Mouse (Mus musculus): ENCODE results near the gene Cttnbp2nl. TPM values are rescaled to one million over a fixed set of nuclear protein-coding genes. Genes with fewer than 3 reads are reported as not detected.

The Cttnbp2nl gene
- total and polyA plus RNA-seq, 3 experiments: 0.02 to 0.11 TPM; not detected in 1

DNA sequence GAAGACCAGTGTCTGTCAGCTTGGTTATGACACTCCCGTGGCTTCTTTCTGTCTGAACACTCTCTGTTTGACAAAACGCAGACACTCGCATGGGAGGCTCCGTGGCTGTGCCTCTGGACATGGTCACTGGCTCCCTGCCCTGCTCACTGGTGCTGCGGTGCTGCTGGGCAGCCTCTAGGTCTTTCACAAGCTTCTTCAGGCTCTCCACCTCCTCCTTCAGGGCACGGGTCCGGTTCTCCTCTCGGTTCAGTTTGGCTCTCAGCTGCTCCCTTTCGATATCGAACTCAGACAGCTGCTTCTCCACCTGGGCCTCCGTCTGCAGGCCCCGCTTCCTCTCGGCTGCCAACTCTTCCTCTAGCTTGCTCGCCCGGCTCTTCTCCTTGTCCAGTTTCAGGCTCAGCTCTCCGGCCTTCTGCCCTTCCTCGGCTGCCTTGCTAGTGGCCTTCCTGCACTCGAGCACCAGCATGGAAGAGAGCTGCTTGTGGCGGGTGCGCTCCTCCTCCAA lies 47.3 kb downstream of the Cttnbp2nl start:
- peaks cover 11% of the 10 kb centered on the region for H3K27me3 ChIP-seq (ENCODE audit: insufficient read depth, low read length)
- H3K36me3 ChIP-seq (replicated peaks): no peaks in the 10 kb centered on the region
- ATAC-seq (ENCODE audit: extremely low read depth, insufficient number of reproducible peaks, low FRiP score, poor library complexity, severe bottlenecking) (no peak), DNase-seq (ENCODE audit: low spot score) (no peak)
- H3K9me3 ChIP-seq (replicated peaks): no peaks in the 10 kb centered on the region
- no peak overlapping the region for H3K4me3 ChIP-seq (ENCODE audit: low read depth, low read length)
- no peak for TF ChIP-seq CTCF (IDR thresholded peaks at IDR 0.05; ENCODE audit: low read depth, low read length)
- no peak for TF ChIP-seq GATA1 (IDR thresholded peaks at IDR 0.05; ENCODE audit: borderline replicate concordance, low read length)
- no peak for TF ChIP-seq TAL1 (conservative IDR thresholded peaks at IDR 0.05; ENCODE audit: low read depth, low read length)
- TF ChIP-seq POLR2AphosphoS5 (IDR thresholded peaks at IDR 0.05; ENCODE audit: insufficient replicate concordance, low read depth, low read length): no peak
- TF ChIP-seq GATA2 (IDR thresholded peaks at IDR 0.05; ENCODE audit: borderline replicate concordance, low read depth, low read length): no peak
- no peaks in the 10 kb centered on the region for H3K4me1 ChIP-seq (ENCODE audit: insufficient read depth, low read depth, low read length)

- no peak for TF ChIP-seq CTCF (IDR thresholded peaks at IDR 0.05; ENCODE audit: low read depth, low read length)
- H3K4me3 ChIP-seq (ENCODE audit: low read depth, low read length): no peak overlapping the region
- H3K4me1 ChIP-seq (ENCODE audit: insufficient read depth, low read depth, low read length): no peaks in the 10 kb centered on the region
- DNase-seq (ENCODE audit: low spot score) (no peak), ATAC-seq (ENCODE audit: extremely low read depth, insufficient number of reproducible peaks, low FRiP score, poor library complexity, severe bottlenecking) (no peak)
- peaks cover 11% of the 10 kb centered on the region for H3K27me3 ChIP-seq (ENCODE audit: insufficient read depth, low read length)
- H3K36me3 ChIP-seq (replicated peaks): no peaks in the 10 kb centered on the region
- H3K9me3 ChIP-seq (replicated peaks): no peaks in the 10 kb centered on the region
These were observed 47.9 kb downstream of the Cttnbp2nl start for GRCm38 (mm10) chr3:105005011-105005410.

GRCm38 (mm10) chr3:105003960-105004463 lies 48.9 kb downstream of the Cttnbp2nl start:
- Histone ChIP-seq H3K27me3 (ENCODE audit: insufficient read depth, low read length) (peaks cover 14% of the 10 kb centered on the region), H3K9me3 (replicated peaks) (no peaks in the 10 kb centered on the region), H3K4me1 (ENCODE audit: insufficient read depth, low read depth, low read length) (no peaks in the 10 kb centered on the region), H3K36me3 (replicated peaks) (no peaks in the 10 kb centered on the region), H3K4me3 (ENCODE audit: low read depth, low read length) (no peak overlapping the region)
- ATAC-seq (ENCODE audit: extremely low read depth, insufficient number of reproducible peaks, low FRiP score, poor library complexity, severe bottlenecking): no peak
- TF ChIP-seq CTCF (IDR thresholded peaks at IDR 0.05; ENCODE audit: low read depth, low read length): no peak
- no peak for DNase-seq (ENCODE audit: low spot score)

DNA sequence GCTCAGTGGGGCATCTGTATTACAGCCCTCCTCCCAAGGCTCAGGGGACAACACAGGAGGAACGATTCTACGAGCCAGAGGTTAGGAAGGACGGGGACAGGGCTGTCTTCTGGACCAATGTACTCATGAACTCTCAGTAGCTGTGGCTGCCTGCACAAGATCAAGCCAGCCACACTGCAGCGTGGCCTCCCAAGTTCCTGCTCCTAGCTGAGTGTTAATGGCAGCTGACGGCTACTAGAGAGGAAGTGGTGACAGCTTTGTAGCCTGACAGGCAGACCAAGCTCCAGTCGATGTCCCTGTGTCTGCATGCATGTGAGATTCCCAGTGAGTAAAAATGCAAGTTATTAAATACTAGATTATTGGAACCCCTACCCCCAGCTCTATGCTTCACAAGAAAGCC lies 51.6 kb downstream of the Cttnbp2nl start:
- H3K36me3 ChIP-seq (replicated peaks): no peaks in the 10 kb centered on the region
- no peak for DNase-seq (ENCODE audit: low spot score)
- TF ChIP-seq GATA2 (IDR thresholded peaks at IDR 0.05; ENCODE audit: borderline replicate concordance, low read depth, low read length): no peak
- TF ChIP-seq CTCF (IDR thresholded peaks at IDR 0.05; ENCODE audit: low read depth, low read length): no peak
- no peak for TF ChIP-seq GATA1 (IDR thresholded peaks at IDR 0.05; ENCODE audit: borderline replicate concordance, low read length)
- no peak for TF ChIP-seq TAL1 (conservative IDR thresholded peaks at IDR 0.05; ENCODE audit: low read depth, low read length)
- no peak for TF ChIP-seq POLR2AphosphoS5 (IDR thresholded peaks at IDR 0.05; ENCODE audit: insufficient replicate concordance, low read depth, low read length)
- H3K4me1 ChIP-seq (ENCODE audit: insufficient read depth, low read depth, low read length): no peaks in the 10 kb centered on the region
- H3K4me3 ChIP-seq (ENCODE audit: low read depth, low read length): no peak overlapping the region
- H3K9me3 ChIP-seq (replicated peaks): no peaks in the 10 kb centered on the region
- peaks cover 14% of the 10 kb centered on the region for H3K27me3 ChIP-seq (ENCODE audit: insufficient read depth, low read length)
- ATAC-seq (ENCODE audit: extremely low read depth, insufficient number of reproducible peaks, low FRiP score, poor library complexity, severe bottlenecking): no peak

DNA sequence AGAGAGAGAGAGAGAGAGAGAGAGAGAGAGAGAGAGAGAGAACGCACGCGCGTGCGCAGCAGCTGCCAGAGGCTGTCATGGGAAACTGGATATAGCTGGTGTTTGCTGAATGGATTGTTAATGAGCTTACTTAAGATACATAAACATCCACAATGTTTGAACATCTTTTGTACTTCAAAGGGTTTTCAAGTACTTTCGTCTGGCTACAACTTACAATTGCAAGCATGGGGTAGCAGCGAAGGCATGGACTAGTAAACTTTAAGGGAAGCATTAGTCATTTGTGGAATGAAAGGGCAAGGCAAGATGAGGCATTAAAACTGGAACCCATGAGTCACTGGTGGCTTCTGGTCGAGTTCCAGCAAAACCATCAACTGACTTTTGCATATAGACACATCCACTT lies 52.4 kb downstream of the Cttnbp2nl start:
- Histone ChIP-seq H3K27me3 (ENCODE audit: insufficient read depth, low read length) (peaks cover 14% of the 10 kb centered on the region), H3K4me3 (ENCODE audit: low read depth, low read length) (no peak overlapping the region), H3K36me3 (replicated peaks) (no peaks in the 10 kb centered on the region), H3K9me3 (replicated peaks) (no peaks in the 10 kb centered on the region), H3K4me1 (ENCODE audit: insufficient read depth, low read depth, low read length) (no peaks in the 10 kb centered on the region)
- DNase-seq (ENCODE audit: low spot score) (no peak), ATAC-seq (ENCODE audit: extremely low read depth, insufficient number of reproducible peaks, low FRiP score, poor library complexity, severe bottlenecking) (no peak)
- TF ChIP-seq GATA2 (IDR thresholded peaks at IDR 0.05; ENCODE audit: borderline replicate concordance, low read depth, low read length) (no peak), TAL1 (conservative IDR thresholded peaks at IDR 0.05; ENCODE audit: low read depth, low read length) (no peak), GATA1 (IDR thresholded peaks at IDR 0.05; ENCODE audit: borderline replicate concordance, low read length) (no peak), POLR2AphosphoS5 (IDR thresholded peaks at IDR 0.05; ENCODE audit: insufficient replicate concordance, low read depth, low read length) (no peak), CTCF (IDR thresholded peaks at IDR 0.05; ENCODE audit: low read depth, low read length) (no peak)

DNA sequence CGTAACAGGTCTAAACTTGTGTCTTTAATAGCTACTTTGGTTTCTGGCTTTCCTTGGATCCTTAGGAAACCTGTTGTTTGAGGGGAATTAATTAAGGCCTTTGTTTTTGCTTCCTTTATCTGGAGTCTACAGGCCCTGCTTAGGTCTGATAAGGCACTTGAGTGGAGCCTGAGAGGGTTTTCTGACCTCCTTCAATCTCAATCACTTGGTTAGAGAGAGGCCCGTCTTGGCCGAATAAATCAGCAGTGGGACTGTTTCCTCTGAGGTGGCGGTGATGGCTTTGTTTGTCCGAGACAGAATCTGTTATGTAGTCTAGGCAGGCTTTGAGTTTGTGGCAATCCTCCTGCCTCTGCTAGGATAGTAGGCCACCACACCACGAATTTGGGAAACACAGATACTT lies 55.4 kb downstream of the Cttnbp2nl start:
- Histone ChIP-seq H3K4me1 (ENCODE audit: insufficient read depth, low read depth, low read length) (no peaks in the 10 kb centered on the region), H3K27me3 (ENCODE audit: insufficient read depth, low read length) (peaks cover 12% of the 10 kb centered on the region), H3K9me3 (replicated peaks) (no peaks in the 10 kb centered on the region), H3K36me3 (replicated peaks) (no peaks in the 10 kb centered on the region), H3K4me3 (ENCODE audit: low read depth, low read length) (no peak overlapping the region)
- DNase-seq (ENCODE audit: low spot score) (no peak), ATAC-seq (ENCODE audit: extremely low read depth, insufficient number of reproducible peaks, low FRiP score, poor library complexity, severe bottlenecking) (no peak)
- TF ChIP-seq POLR2AphosphoS5 (IDR thresholded peaks at IDR 0.05; ENCODE audit: insufficient replicate concordance, low read depth, low read length) (no peak), GATA2 (IDR thresholded peaks at IDR 0.05; ENCODE audit: borderline replicate concordance, low read depth, low read length) (no peak), GATA1 (IDR thresholded peaks at IDR 0.05; ENCODE audit: borderline replicate concordance, low read length) (no peak), CTCF (IDR thresholded peaks at IDR 0.05; ENCODE audit: low read depth, low read length) (no peak), TAL1 (conservative IDR thresholded peaks at IDR 0.05; ENCODE audit: low read depth, low read length) (no peak)

DNA sequence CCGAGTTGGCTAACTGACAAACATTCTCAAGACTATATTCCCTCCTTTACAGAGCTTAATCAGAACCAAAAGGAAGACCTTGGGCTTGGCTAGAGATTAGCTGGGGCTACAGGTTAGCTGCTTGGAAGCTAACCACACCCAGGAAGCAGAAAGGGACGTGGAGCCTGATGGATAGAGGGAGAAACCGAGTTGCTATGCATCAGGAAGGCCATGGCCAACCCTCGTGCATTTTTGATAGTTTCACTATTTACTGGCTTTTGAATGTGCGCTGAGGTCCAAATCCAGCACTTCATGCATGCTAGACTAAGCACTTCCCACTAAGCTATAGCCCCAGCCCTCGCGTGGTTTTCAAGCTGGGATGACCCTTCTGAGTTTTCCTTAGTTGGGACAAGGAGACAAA lies 57.2 kb downstream of the Cttnbp2nl start:
- Histone ChIP-seq H3K27me3 (ENCODE audit: insufficient read depth, low read length) (peaks cover 11% of the 10 kb centered on the region), H3K4me1 (ENCODE audit: insufficient read depth, low read depth, low read length) (no peaks in the 10 kb centered on the region), H3K9me3 (replicated peaks) (no peaks in the 10 kb centered on the region), H3K36me3 (replicated peaks) (no peaks in the 10 kb centered on the region), H3K4me3 (ENCODE audit: low read depth, low read length) (no peak overlapping the region)
- no peak for TF ChIP-seq POLR2AphosphoS5 (IDR thresholded peaks at IDR 0.05; ENCODE audit: insufficient replicate concordance, low read depth, low read length)
- TF ChIP-seq GATA1 (IDR thresholded peaks at IDR 0.05; ENCODE audit: borderline replicate concordance, low read length): no peak
- TF ChIP-seq GATA2 (IDR thresholded peaks at IDR 0.05; ENCODE audit: borderline replicate concordance, low read depth, low read length): no peak
- no peak for TF ChIP-seq CTCF (IDR thresholded peaks at IDR 0.05; ENCODE audit: low read depth, low read length)
- no peak for TF ChIP-seq TAL1 (conservative IDR thresholded peaks at IDR 0.05; ENCODE audit: low read depth, low read length)
- DNase-seq (ENCODE audit: low spot score): no peak
- no peak for ATAC-seq (ENCODE audit: extremely low read depth, insufficient number of reproducible peaks, low FRiP score, poor library complexity, severe bottlenecking)
